Mouse (Mus musculus): ENCODE results near the gene Tex44. TPM values are rescaled to one million over a fixed set of nuclear protein-coding genes. Genes with fewer than 3 reads are reported as not detected.

Gene Tex44
- total RNA-seq, 2 experiments from 2014 or later, result not detected

GRCm38 (mm10) chr1:86415612-86416184, 10.4 kb upstream of the Tex44 start:
- intact Hi-C loops (cut with DNase I), result loop anchor here (2.0 to 5.0 kb wide), 2 partner anchors 15 to 43 kb away; no protein-coding TSS in a partner anchor
- no peak for DNase-seq (ENCODE audit: low spot score in 2 of 2)

- no peak for DNase-seq (ENCODE audit: low spot score in 2 of 2)
- intact Hi-C loops (cut with DNase I), result loop anchor here (2.0 to 5.0 kb wide), 2 partner anchors 14 to 44 kb away; no protein-coding TSS in a partner anchor
Observed at GRCm38 (mm10) chr1:86416321-86416720, 9.8 kb upstream of the Tex44 start.

- intact Hi-C loops (cut with DNase I), result no loop called here
- no peak for DNase-seq (ENCODE audit: low spot score in 2 of 2)
Observed at GRCm38 (mm10) chr1:86421007-86421406, 5.1 kb upstream of the Tex44 start.

- no peak for DNase-seq (ENCODE audit: low spot score in 2 of 2)
- intact Hi-C loops (cut with DNase I), result no loop called here
Observed at GRCm38 (mm10) chr1:86423879-86424278, 2.2 kb upstream of the Tex44 start.

GRCm38 (mm10) chr1:86424336-86424735, 1.8 kb upstream of the Tex44 start:
- intact Hi-C loops (cut with DNase I), result no loop called here

GRCm38 (mm10) chr1:86424835-86425547, 1.1 kb upstream of the Tex44 start:
- no peak for DNase-seq (ENCODE audit: low spot score in 2 of 2)
- intact Hi-C loops (cut with DNase I), result no loop called here

More at GRCm38 (mm10) chr1:86424336-86424735, 1.8 kb upstream of the Tex44 start:
- no peak for DNase-seq (ENCODE audit: low spot score in 2 of 2)

GRCm38 (mm10) chr1:86430056-86430455, 3.9 kb downstream of the Tex44 start:
- intact Hi-C loops (cut with DNase I), result loop anchor here (2.0 to 5.0 kb wide), 3 partner anchors 13 to 58 kb away; no protein-coding TSS in a partner anchor
- DNase-seq (ENCODE audit: low spot score in 2 of 2), result peak; percentile 81 to 90

- intact Hi-C loops (cut with DNase I), result loop anchor here (5.0 kb wide), 2 partner anchors 45 to 60 kb away; no protein-coding TSS in a partner anchor
Observed at GRCm38 (mm10) chr1:86432778-86433177, 6.6 kb downstream of the Tex44 start.

GRCm38 (mm10) chr1:86433359-86433758, 7.2 kb downstream of the Tex44 start:
- intact Hi-C loops (cut with DNase I), result loop anchor here (5.0 kb wide), 2 partner anchors 46 to 61 kb away; no protein-coding TSS in a partner anchor

More at GRCm38 (mm10) chr1:86432778-86433177, 6.6 kb downstream of the Tex44 start:
- no peak for DNase-seq (ENCODE audit: low spot score in 2 of 2)

GRCm38 (mm10) chr1:86434001-86434400, 7.9 kb downstream of the Tex44 start:
- no peak for DNase-seq (ENCODE audit: low spot score in 2 of 2)
- intact Hi-C loops (cut with DNase I), result loop anchor here (5.0 kb wide), 2 partner anchors 47 to 62 kb away; no protein-coding TSS in a partner anchor

More at GRCm38 (mm10) chr1:86433359-86433758, 7.2 kb downstream of the Tex44 start:
- DNase-seq (ENCODE audit: low spot score in 2 of 2), result no peak

- DNase-seq (ENCODE audit: low spot score in 2 of 2), result peak; percentile 99
- intact Hi-C loops (cut with DNase I), result loop anchor here (1.0 to 5.0 kb wide), 3 partner anchors 47 to 66 kb away; no protein-coding TSS in a partner anchor
Observed at GRCm38 (mm10) chr1:86434439-86435201, 8.5 kb downstream of the Tex44 start.

GRCm38 (mm10) chr1:86435302-86435821, 9.2 kb downstream of the Tex44 start:
- peak; percentile 56 to 88 for DNase-seq (ENCODE audit: low spot score in 2 of 2)
- intact Hi-C loops (cut with DNase I), result loop anchor here (1.0 kb wide), 1 partner anchor 65 kb away; no protein-coding TSS in a partner anchor

- intact Hi-C loops (cut with DNase I), result no loop called here
- DNase-seq (ENCODE audit: low spot score in 2 of 2), result no peak
Observed at GRCm38 (mm10) chr1:86437219-86438013, 11.3 kb downstream of the Tex44 start.

- DNase-seq (ENCODE audit: low spot score in 2 of 2), result no peak
- intact Hi-C loops (cut with DNase I), result no loop called here
Observed at GRCm38 (mm10) chr1:86438014-86438319, 11.8 kb downstream of the Tex44 start.

- no peak for DNase-seq (ENCODE audit: low spot score in 2 of 2)
- intact Hi-C loops (cut with DNase I), result no loop called here
Observed at GRCm38 (mm10) chr1:86438501-86438900, 12.4 kb downstream of the Tex44 start.

- intact Hi-C loops (cut with DNase I), result loop anchor here (1.0 kb wide), 2 partner anchors 89 to 93 kb away; no protein-coding TSS in a partner anchor
- DNase-seq (ENCODE audit: low spot score in 2 of 2), result peak in 1 of 2 experiments; percentile 38
Observed at GRCm38 (mm10) chr1:86439487-86440170, 13.5 kb downstream of the Tex44 start.

GRCm38 (mm10) chr1:86440171-86440886, 14.2 kb downstream of the Tex44 start:
- DNase-seq (ENCODE audit: low spot score in 2 of 2), result peak; percentile 95 to 96
- intact Hi-C loops (cut with DNase I), result loop anchor here (1.0 kb wide), 2 partner anchors 88 to 92 kb away; no protein-coding TSS in a partner anchor

Measured in left cerebral cortex, postnatal 25 days (tissue).